Mouse (Mus musculus): ENCODE data around the gene Sparc. TPM values are rescaled to one million over a fixed set of nuclear protein-coding genes. Genes with fewer than 3 reads are reported as not detected.

Gene Sparc
- 28.0 and 41.7 TPM in 2 replicates for total RNA-seq (2014; rRNA removed)
- polyA plus RNA-seq (2012; rRNA removed) = 110 and 128 TPM in 2 replicates

DNA sequence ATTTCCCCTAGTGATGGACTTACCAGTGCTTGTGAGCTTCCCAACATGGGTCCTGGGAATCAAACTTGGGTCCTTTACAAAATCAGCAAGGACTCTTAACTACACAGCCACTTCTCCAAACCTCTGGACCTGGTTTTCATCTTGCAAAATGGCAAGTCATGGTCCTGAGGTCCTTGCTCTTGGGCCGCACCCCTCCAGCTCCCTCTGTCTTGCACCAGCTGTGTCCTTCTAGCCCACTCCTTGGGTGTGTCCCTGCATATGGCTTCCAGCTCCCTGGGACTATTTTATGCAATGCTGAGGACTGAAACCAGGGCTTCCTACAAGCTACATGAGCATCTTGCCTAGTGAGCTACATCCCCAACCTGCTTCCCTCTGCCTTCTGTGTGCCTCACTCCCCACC lies at the start of gene Sparc:
TSS of gene Sparc (minus strand) at position 206 of the 400 bp plus-strand sequence.
- no peak for DNase-seq (ENCODE audit: extremely low read depth, low read depth, low spot score)
- no peak within 1 kb of the TSS for H3K27ac ChIP-seq (replicated peaks; ENCODE audit: insufficient read depth, low read depth, low read length)
- no peaks in the 10 kb centered on the region for H3K27me3 ChIP-seq (ENCODE audit: control insufficient read depth, insufficient read depth, low read length)
- no peaks in the 10 kb centered on the region for H3K36me3 ChIP-seq (ENCODE audit: control insufficient read depth, insufficient read depth, low read length)
- H3K79me2 ChIP-seq (ENCODE audit: control insufficient read depth, insufficient read depth, low read length) = no peaks in the 10 kb centered on the region
- H3K9ac ChIP-seq (ENCODE audit: low read depth, low read length) = no peak within 1 kb of the TSS
- peaks cover 1% of the 10 kb centered on the region; the same call in 1 of the 2 replicates for H3K4me1 ChIP-seq (ENCODE audit: control insufficient read depth, insufficient read depth, low read length)
- WGBS = 90% methylated on average over 1 of the region's 1 CpGs
- H3K4me3 ChIP-seq (ENCODE audit: insufficient read depth, low read depth, low read length) = no peak within 1 kb of the TSS
- TF ChIP-seq POLR2A (IDR thresholded peaks at IDR 0.05; ENCODE audit: extremely low read depth, insufficient read depth, low read length) = no peak
- no peak for TF ChIP-seq CTCF (IDR thresholded peaks at IDR 0.05; ENCODE audit: low read depth, low read length)

DNA sequence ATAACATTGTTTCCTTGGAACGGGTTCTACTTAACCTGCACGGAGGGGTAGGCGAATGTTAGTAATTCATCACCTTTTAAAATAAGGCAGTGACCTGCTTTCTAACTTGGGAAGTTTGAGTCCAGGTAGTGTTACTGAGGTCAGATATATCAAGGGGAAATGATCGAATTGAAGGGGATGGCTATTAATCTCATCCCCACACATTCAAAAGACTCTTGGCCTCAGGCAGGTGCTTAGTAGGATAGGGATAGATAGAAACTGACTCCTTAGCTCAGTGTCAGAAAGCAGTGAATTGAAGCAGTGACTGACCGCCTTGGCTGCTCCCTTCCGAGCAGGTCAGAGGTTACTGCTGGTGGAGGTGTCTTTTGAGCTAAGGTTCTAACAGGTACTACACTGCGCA lies 48.5 kb upstream of the Sparc start:
- WGBS = 50% methylated on average over 7 of the region's 7 CpGs
- Histone ChIP-seq H3K27me3 (ENCODE audit: control insufficient read depth, insufficient read depth, low read length) (no peaks in the 10 kb centered on the region), H3K4me1 (ENCODE audit: control insufficient read depth, insufficient read depth, low read length) (peaks cover 14% of the 10 kb centered on the region), H3K79me2 (ENCODE audit: control insufficient read depth, insufficient read depth, low read length) (peaks cover 26% of the 10 kb centered on the region), H3K27ac (replicated peaks; ENCODE audit: insufficient read depth, low read depth, low read length) (no peak overlapping the region), H3K4me3 (ENCODE audit: insufficient read depth, low read depth, low read length) (no peak overlapping the region), H3K9ac (ENCODE audit: low read depth, low read length) (no peak overlapping the region), H3K36me3 (ENCODE audit: control insufficient read depth, insufficient read depth, low read length) (no peaks in the 10 kb centered on the region)
- TF ChIP-seq CTCF (IDR thresholded peaks at IDR 0.05; ENCODE audit: low read depth, low read length) (no peak), POLR2A (IDR thresholded peaks at IDR 0.05; ENCODE audit: extremely low read depth, insufficient read depth, low read length) (no peak)
- DNase-seq (ENCODE audit: extremely low read depth, low read depth, low spot score) = no peak

DNA sequence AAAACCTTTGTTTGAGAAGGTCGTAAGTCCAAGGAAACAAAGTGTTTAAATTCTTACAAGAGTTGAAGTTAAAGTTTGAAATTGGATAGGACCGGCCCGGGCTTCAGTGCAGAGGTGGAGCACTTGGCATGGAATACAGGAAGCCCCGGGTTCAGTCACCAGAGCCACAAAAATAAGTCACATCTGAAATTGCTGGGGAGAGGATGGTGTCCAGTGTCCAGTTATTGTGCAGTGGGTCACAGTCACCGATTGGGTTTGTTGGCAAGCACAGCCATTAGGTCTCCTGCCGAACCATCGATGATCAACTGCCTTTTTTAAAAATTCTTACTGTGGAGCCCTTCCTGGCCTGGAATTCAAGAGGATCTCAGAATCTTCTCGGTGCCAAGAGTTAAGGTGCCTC lies 47.8 kb upstream of the Sparc start:
- DNase-seq (ENCODE audit: extremely low read depth, low read depth, low spot score) = no peak
- no peak overlapping the region for H3K9ac ChIP-seq (ENCODE audit: low read depth, low read length)
- no peak for TF ChIP-seq POLR2A (IDR thresholded peaks at IDR 0.05; ENCODE audit: extremely low read depth, insufficient read depth, low read length)
- TF ChIP-seq CTCF (IDR thresholded peaks at IDR 0.05; ENCODE audit: low read depth, low read length) = no peak
- WGBS = 3% methylated on average over 8 of the region's 8 CpGs
- H3K27ac ChIP-seq (replicated peaks; ENCODE audit: insufficient read depth, low read depth, low read length) = no peak overlapping the region
- H3K4me1 ChIP-seq (ENCODE audit: control insufficient read depth, insufficient read depth, low read length) = peaks cover 12% of the 10 kb centered on the region
- no peak overlapping the region for H3K4me3 ChIP-seq (ENCODE audit: insufficient read depth, low read depth, low read length)
- H3K27me3 ChIP-seq (ENCODE audit: control insufficient read depth, insufficient read depth, low read length) = no peaks in the 10 kb centered on the region
- peaks cover 23% of the 10 kb centered on the region for H3K79me2 ChIP-seq (ENCODE audit: control insufficient read depth, insufficient read depth, low read length)
- H3K36me3 ChIP-seq (ENCODE audit: control insufficient read depth, insufficient read depth, low read length) = no peaks in the 10 kb centered on the region

DNA sequence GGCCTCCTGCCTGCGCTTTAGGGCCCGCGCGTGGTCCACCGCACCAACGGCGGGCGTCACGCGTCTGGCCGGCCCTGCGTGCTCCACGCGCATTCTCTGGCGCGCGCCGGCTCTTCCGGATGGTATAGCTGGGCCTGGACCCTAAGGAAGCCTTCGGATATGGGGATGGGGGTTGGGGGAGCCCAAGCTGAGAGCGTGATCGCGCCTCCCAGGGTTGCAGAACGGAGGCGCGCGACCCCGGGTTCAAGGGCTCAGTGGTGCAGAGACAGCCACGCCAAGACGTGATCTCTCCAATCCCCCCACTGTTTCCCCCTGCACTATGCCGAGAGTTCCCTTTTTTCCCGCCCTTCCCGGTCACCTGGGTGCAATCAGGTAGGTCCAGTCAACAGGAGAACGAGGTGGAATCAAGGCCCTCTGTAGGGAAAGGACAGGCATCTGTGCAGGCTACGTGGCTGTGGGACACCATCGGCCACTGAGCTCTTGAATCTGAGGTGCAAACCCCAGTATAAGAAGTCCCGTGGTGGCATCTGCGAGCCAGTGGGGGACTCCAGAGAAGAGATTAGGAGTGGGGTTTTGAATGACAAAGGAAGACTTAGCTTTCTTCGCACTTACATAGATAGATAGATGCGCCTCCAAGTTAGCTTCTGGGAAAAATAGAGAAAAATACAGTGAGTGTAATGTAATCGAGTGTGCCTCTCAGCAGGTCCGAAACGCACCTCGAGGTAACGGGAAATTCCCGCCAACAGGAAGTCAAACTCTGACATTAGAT lies 47.1 kb upstream of the Sparc start:
- Histone ChIP-seq H3K27me3 (ENCODE audit: control insufficient read depth, insufficient read depth, low read length) (no peaks in the 10 kb centered on the region), H3K4me1 (ENCODE audit: control insufficient read depth, insufficient read depth, low read length) (peaks cover 12% of the 10 kb centered on the region), H3K79me2 (ENCODE audit: control insufficient read depth, insufficient read depth, low read length) (peaks cover 21% of the 10 kb centered on the region), H3K27ac (replicated peaks; ENCODE audit: insufficient read depth, low read depth, low read length) (peak overlapping the region; percentile 25), H3K9ac (ENCODE audit: low read depth, low read length) (peak overlapping the region; percentile 80), H3K36me3 (ENCODE audit: control insufficient read depth, insufficient read depth, low read length) (no peaks in the 10 kb centered on the region), H3K4me3 (ENCODE audit: insufficient read depth, low read depth, low read length) (peak overlapping the region; percentile 73)
- DNase-seq (ENCODE audit: extremely low read depth, low read depth, low spot score) = no peak
- no peak for TF ChIP-seq POLR2A (IDR thresholded peaks at IDR 0.05; ENCODE audit: extremely low read depth, insufficient read depth, low read length)
- TF ChIP-seq CTCF (IDR thresholded peaks at IDR 0.05; ENCODE audit: low read depth, low read length) = no peak
- under 1% methylated on average over 46 of the region's 46 CpGs for WGBS

DNA sequence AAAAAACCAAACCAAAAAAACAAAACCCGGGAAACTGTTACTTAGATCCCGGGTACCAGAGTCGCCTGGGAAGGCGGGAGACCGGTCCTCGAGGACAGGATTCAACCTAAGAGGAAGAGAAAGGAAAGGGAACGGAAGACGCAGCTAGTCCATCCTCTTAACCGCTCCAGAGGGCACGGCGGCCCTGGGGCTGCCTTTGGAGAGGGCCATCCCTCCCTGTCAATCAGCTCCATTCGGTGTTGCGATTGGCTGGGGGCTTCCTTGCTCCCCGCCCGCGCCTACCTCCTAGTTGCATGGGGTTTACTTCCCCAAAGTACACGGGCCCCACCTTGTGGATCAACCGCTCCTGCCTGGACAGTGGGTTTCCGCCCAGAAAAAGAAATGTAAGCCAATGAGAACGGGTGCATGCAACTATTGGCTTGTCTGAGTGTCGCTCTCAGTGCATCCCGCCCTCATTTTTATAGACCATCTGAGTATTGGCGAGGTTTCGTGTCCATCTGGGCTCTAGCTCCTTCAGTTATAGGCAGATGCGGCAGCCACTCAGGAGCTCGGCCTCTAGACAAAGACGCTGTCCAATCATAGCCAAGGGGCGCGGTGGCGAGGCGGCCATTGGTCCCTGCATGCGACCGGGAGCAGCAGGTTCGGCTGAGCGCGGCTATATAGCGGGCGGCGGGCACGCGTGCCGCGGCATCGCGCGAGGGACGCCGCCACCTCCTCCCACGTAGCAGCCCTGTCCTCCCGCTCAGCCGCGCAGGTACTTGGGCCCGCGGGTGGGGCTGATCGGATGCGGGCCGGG lies 46.3 kb upstream of the Sparc start, which contains the start of gene G3bp1:
TSS of gene G3bp1 (plus strand) at position 638 of the 796 bp plus-strand sequence.
- H3K4me1 ChIP-seq (ENCODE audit: control insufficient read depth, insufficient read depth, low read length) = peaks cover 16% of the 10 kb centered on the region
- peaks cover 21% of the 10 kb centered on the region for H3K79me2 ChIP-seq (ENCODE audit: control insufficient read depth, insufficient read depth, low read length)
- H3K9ac ChIP-seq (ENCODE audit: low read depth, low read length) = peak within 1 kb of the TSS; percentile 80
- DNase-seq (ENCODE audit: extremely low read depth, low read depth, low spot score) = peak; percentile 100
- H3K4me3 ChIP-seq (ENCODE audit: insufficient read depth, low read depth, low read length) = peak within 1 kb of the TSS; percentile 73
- H3K27ac ChIP-seq (replicated peaks; ENCODE audit: insufficient read depth, low read depth, low read length) = peak within 1 kb of the TSS; percentile 90
- TF ChIP-seq POLR2A (IDR thresholded peaks at IDR 0.05; ENCODE audit: extremely low read depth, insufficient read depth, low read length) = peak; percentile 97
- TF ChIP-seq CTCF (IDR thresholded peaks at IDR 0.05; ENCODE audit: low read depth, low read length) = peak; percentile 59
- H3K27me3 ChIP-seq (ENCODE audit: control insufficient read depth, insufficient read depth, low read length) = no peaks in the 10 kb centered on the region
- WGBS = under 1% methylated on average over 57 of the region's 57 CpGs
- no peaks in the 10 kb centered on the region for H3K36me3 ChIP-seq (ENCODE audit: control insufficient read depth, insufficient read depth, low read length)
